Mouse (Mus musculus) right cerebral cortex, adult 18-20 months (tissue): ENCODE results near the gene Cachd1.

Experiments
- DNase-seq: peaks from one replicate; pipeline ENCODE4 v3.0.0; 2022; ENCODE audit warnings: mixed read lengths

Gene Cachd1

GRCm38 (mm10) chr4:100995617-100996016 is 219.1 kb downstream of the Cachd1 start:
- no peak for DNase-seq

GRCm38 (mm10) chr4:100996060-100996651 is 219.7 kb downstream of the Cachd1 start:
- DNase-seq = no peak

- peak; percentile 56 for DNase-seq
Measured at GRCm38 (mm10) chr4:100998145-100998544, 221.7 kb downstream of the Cachd1 start.

GRCm38 (mm10) chr4:100998906-100999305 is 222.4 kb downstream of the Cachd1 start:
- DNase-seq = no peak

- DNase-seq = no peak
Measured at GRCm38 (mm10) chr4:101000622-101001021, 224.1 kb downstream of the Cachd1 start.

GRCm38 (mm10) chr4:101001073-101001472 is 224.6 kb downstream of the Cachd1 start:
- no peak for DNase-seq

- no peak for DNase-seq
Measured at GRCm38 (mm10) chr4:101002961-101003360, 226.5 kb downstream of the Cachd1 start.

GRCm38 (mm10) chr4:101008362-101008769 is 231.9 kb downstream of the Cachd1 start:
- DNase-seq = no peak

- no peak for DNase-seq
Measured at GRCm38 (mm10) chr4:101009092-101009491, 232.6 kb downstream of the Cachd1 start.

GRCm38 (mm10) chr4:101017806-101018205 is 241.3 kb downstream of the Cachd1 start:
- DNase-seq = no peak

- DNase-seq = no peak
Measured at GRCm38 (mm10) chr4:101020596-101020995, 244.1 kb downstream of the Cachd1 start, which contains the start of gene Gm10577. Gene Gm10577 (minus strand): TSS chr4:101020696.

- no peak for DNase-seq
Measured at GRCm38 (mm10) chr4:101026566-101026965, 250.1 kb downstream of the Cachd1 start.

GRCm38 (mm10) chr4:101026995-101027394 is 250.5 kb downstream of the Cachd1 start:
- DNase-seq = no peak

- no peak for DNase-seq
Measured at GRCm38 (mm10) chr4:101027852-101028411, 251.5 kb downstream of the Cachd1 start.

- no peak for DNase-seq
Measured at GRCm38 (mm10) chr4:101033047-101033446, 256.6 kb downstream of the Cachd1 start.

- no peak for DNase-seq
Measured at GRCm38 (mm10) chr4:101035131-101035530, 258.7 kb downstream of the Cachd1 start.

GRCm38 (mm10) chr4:101037156-101037555 is 260.7 kb downstream of the Cachd1 start:
- DNase-seq = peak; percentile 74

- DNase-seq = no peak
Measured at GRCm38 (mm10) chr4:101043691-101044090, 267.2 kb downstream of the Cachd1 start.

- no peak for DNase-seq
Measured at GRCm38 (mm10) chr4:101044149-101044548, 267.7 kb downstream of the Cachd1 start.

GRCm38 (mm10) chr4:101046576-101046975 is 270.1 kb downstream of the Cachd1 start:
- DNase-seq = no peak

GRCm38 (mm10) chr4:101062146-101062545 is 285.7 kb downstream of the Cachd1 start:
- peak; percentile 4 for DNase-seq

GRCm38 (mm10) chr4:101066401-101066800 is 289.9 kb downstream of the Cachd1 start:
- DNase-seq = no peak

GRCm38 (mm10) chr4:101068786-101069153 is 292.3 kb downstream of the Cachd1 start, which contains the start of gene Raver2:
Gene Raver2 (plus strand): TSS chr4:101068983.
- peak; percentile 58 for DNase-seq

GRCm38 (mm10) chr4:101069154-101069971 is 292.9 kb downstream of the Cachd1 start:
- DNase-seq = peak; percentile 19
